Mouse (Mus musculus): ENCODE results near the gene Gm20388.

DNA sequence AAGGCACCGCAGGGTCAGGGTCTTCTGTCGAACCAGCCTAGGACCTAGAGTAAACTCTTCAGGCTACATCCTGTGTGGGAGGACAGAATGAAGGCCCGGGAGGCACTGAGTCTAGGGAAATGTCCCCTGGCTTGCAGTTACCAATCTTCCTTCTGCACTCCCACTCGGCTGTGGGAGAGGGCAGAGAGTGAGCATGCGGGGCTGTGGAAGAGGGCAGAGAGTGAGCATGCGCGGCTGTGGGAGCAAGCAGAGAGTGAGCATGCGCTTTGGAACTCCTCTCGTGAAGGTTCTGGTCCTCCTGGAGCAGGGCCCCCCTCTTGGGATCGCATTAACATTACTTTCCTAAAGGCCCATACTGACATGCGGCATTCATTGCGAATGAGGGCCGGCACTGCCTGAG lies 106.7 kb downstream of the Gm20388 start:
- TF ChIP-seq CTCF (IDR thresholded peaks at IDR 0.05; ENCODE audit: low read depth): no peak
- no peak for TF ChIP-seq EP300 (IDR thresholded peaks at IDR 0.05; ENCODE audit: low read depth)

Data from liver, embryonic 14.5 days (tissue).